Mouse (Mus musculus) left cerebral cortex, postnatal 4 days (tissue): ENCODE data around the gene Atl1. TPM values are rescaled to one million over a fixed set of nuclear protein-coding genes. Genes with fewer than 3 reads are reported as not detected.

ENCODE experiments used
- DNase-seq: peaks from one replicate; pipeline ENCODE4 v3.0.0-alpha.2; 2022
- intact Hi-C: fragments of 180-260 bp; cut with DNase I; formaldehyde crosslinking; loops from one replicate; pipeline ENCODE4 v1.15.1; 2025
- total RNA-seq, 2 experiments: library from RNA; stranded (reverse); gene quantifications; 2 replicates each; pipeline ENCODE4 v1.2.3; 2021

The Atl1 gene
- total RNA-seq, 2 experiments from 2014 or later: 168 to 187 TPM

- no peak for DNase-seq
- intact Hi-C loops: no loop called here
These were observed 106.0 kb downstream of the Atl1 start for GRCm38 (mm10) chr12:69998186-69998983.

DNA sequence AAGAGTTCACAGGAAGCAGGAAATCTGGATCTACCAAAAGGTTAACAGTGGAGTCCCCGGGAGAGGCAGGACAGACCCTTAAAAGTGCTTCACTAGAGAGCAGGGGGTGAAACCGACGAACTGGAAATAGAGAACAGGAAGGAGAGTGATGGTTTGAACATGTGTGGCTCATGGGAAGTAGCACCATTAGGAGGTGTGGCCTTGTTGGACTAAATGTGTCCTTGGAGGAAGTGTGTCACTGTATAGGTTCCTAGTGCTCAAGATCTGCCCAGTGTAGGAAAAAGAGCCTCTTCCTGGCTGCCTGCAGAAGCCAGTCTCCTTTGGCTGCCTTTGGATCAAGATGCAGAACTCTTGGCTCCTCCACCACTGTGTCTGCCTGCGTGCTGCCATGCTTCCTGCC lies 112.7 kb downstream of the Atl1 start:
- intact Hi-C loops: no loop called here
- DNase-seq: no peak

DNA sequence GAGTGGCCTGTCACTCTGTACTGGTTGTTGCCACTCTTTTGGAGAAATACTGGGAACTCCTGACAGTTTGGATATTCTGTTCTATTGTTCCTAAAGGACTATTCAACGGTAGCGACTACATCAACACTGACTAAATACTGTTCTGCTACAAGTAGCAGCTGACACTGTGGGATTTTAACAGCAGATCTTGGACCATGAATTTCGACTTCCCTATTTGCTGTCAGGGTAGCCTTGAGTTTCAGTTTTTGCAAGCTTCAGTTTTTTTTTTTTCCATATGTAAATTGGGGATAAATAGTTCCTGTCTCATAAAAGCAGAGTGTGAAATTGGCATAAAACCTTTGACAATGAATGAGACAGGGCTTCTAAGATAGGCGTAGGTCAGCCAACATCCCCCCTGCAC lies 117.9 kb downstream of the Atl1 start:
- DNase-seq: no peak
- intact Hi-C loops: no loop called here

GRCm38 (mm10) chr12:70011681-70012080 lies 119.3 kb downstream of the Atl1 start:
- intact Hi-C loops: no loop called here
- no peak for DNase-seq

DNA sequence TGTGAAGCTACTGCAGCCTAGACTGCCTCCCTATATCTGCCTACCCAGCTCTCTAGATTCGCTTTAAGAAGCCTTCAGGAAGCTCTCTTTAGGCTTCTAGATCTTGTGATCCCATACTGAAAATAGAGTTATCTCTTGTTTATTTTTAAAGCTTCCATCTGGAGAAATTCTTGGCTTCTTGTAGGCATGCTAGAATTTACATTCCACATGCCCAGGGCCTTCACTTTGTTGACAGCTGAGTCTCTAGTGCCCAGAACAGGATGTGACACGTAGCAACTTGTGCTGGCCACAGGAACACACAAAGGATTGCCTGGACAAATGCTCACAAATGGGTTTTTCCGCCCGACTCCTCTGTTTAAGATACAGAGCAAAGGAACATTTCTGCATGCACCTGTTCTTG lies 123.5 kb downstream of the Atl1 start:
- no peak for DNase-seq
- intact Hi-C loops: no loop called here

Other genes with a start within 250 kb of the Atl1 start
- 10 to 100 TPM; 36.3 to 36.6 TPM for gene Sos2, start 210.8 kb upstream of the Atl1 start, total RNA-seq
- gene L2hgdh, start 167.7 kb upstream of the Atl1 start, total RNA-seq: 10 to 100 TPM in 1 of 2 experiments, 1 to 10 TPM in 1; 9.4 to 12.5 TPM
- gene Atp5s, start 167.7 kb upstream of the Atl1 start, total RNA-seq: 10 to 100 TPM; 18.0 to 20.8 TPM
- gene Cdkl1, start 101.3 kb upstream of the Atl1 start, total RNA-seq: 10 to 100 TPM; 39.4 to 40.8 TPM
- gene Map4k5, start 586 bp downstream of the Atl1 start, total RNA-seq: 10 to 100 TPM; 48.6 to 57.3 TPM
- gene Sav1, start 94.4 kb downstream of the Atl1 start, total RNA-seq: 10 to 100 TPM; 26.0 to 27.0 TPM
- 10 to 100 TPM; 86.3 to 88.1 TPM for gene Nin, start 221.1 kb downstream of the Atl1 start, total RNA-seq